Mouse (Mus musculus) CH12.LX (cell line): Measurements from ENCODE around the gene Flt3l.

Experiments
- CHD2 ChIP-seq: IDR thresholded peaks from 2 replicates; pipeline ENCODE4 v1.6.1; 2011; ENCODE audit warnings: low read length, improper control_type of control experiment
- CTCF ChIP-seq, 2 experiments: IDR thresholded peaks in 1 of 2; conservative IDR thresholded peaks in 1 of 2; 2 replicates each; pipeline ENCODE4 v1.5.1; 2011 to 2012; ENCODE audit warnings: low read depth in 2 of 2, low read length in 2 of 2, improper control_type of control experiment in 1 of 2, inconsistent platforms in 1 of 2, mild to moderate bottlenecking in 1 of 2, moderate library complexity in 1 of 2
- EP300 ChIP-seq: IDR thresholded peaks from 2 replicates; pipeline ENCODE4 v1.6.1; 2011; ENCODE audit warnings: low read length, improper control_type of control experiment
- IRF4 ChIP-seq: IDR thresholded peaks from 2 replicates; pipeline ENCODE4 v1.6.1; 2014; ENCODE audit warnings: low read depth, mild to moderate bottlenecking, inconsistent platforms, low read length, improper control_type of control experiment
- MAFK ChIP-seq: IDR thresholded peaks from 2 replicates; pipeline ENCODE4 v1.6.1; 2011; ENCODE audit warnings: low read length, improper control_type of control experiment; ENCODE audit not compliant: insufficient replicate concordance
- POLR2A ChIP-seq: IDR thresholded peaks from 2 replicates; pipeline ENCODE4 v1.6.1; 2011; ENCODE audit warnings: low read depth, mild to moderate bottlenecking, improper control_type of control experiment, low read length
- POLR2AphosphoS2 ChIP-seq: IDR thresholded peaks from 2 replicates; pipeline ENCODE4 v1.6.1; 2011; ENCODE audit warnings: low read depth, low read length, improper control_type of control experiment
- SMC3 ChIP-seq: IDR thresholded peaks from 2 replicates; pipeline ENCODE4 v1.6.1; 2011; ENCODE audit warnings: low read depth, low read length, improper control_type of control experiment

- TF ChIP-seq CTCF (conservative IDR thresholded peaks at IDR 0.05 in 1 of 2, IDR thresholded peaks at IDR 0.05 in 1 of 2; ENCODE audit: low read depth in 2 of 2, low read length in 2 of 2), result no peak
- no peak for TF ChIP-seq SMC3
- no peak for TF ChIP-seq EP300
- no peak for TF ChIP-seq CHD2
- no peak for TF ChIP-seq IRF4
- TF ChIP-seq POLR2AphosphoS2, result no peak
- no peak for TF ChIP-seq MAFK
- no peak for TF ChIP-seq POLR2A
Observed at GRCm38 (mm10) chr7:45178550-45178949, 42.3 kb upstream of the Flt3l start.
